Mouse (Mus musculus): ENCODE results near the gene Gm21762.
"Not testable (repeated sequence)": the region's sequence is repeated elsewhere in the genome, so short reads cannot be mapped to it uniquely, and the experiment has no call there.

Gene Gm21762

GRCm38 (mm10) chr13:120215847-120216246 is at the start of gene Gm21762:
Gene Gm21762, minus strand, starts transcription at chr13:120215947.
- not testable (repeated sequence) for DNase-seq (ENCODE audit: low spot score)

GRCm38 (mm10) chr13:120262870-120263269 is 47.1 kb upstream of the Gm21762 start, which contains the start of gene AF067061:
Gene AF067061, plus strand, starts transcription at chr13:120263114.
- DNase-seq (ENCODE audit: low spot score), result not testable (repeated sequence)

GRCm38 (mm10) chr13:120259718-120260117 is 44.0 kb upstream of the Gm21762 start:
- not testable (repeated sequence) for DNase-seq (ENCODE audit: low spot score)

GRCm38 (mm10) chr13:120258817-120259658 is 43.3 kb upstream of the Gm21762 start:
- DNase-seq (ENCODE audit: low spot score), result not testable (repeated sequence)

GRCm38 (mm10) chr13:120251208-120251924 is 35.6 kb upstream of the Gm21762 start:
- DNase-seq (ENCODE audit: low spot score), result not testable (repeated sequence)

GRCm38 (mm10) chr13:120238811-120239210 is 23.1 kb upstream of the Gm21762 start, which contains the start of gene Gm21731:
Gene Gm21731, plus strand, starts transcription at chr13:120239111.
- not testable (repeated sequence) for DNase-seq (ENCODE audit: low spot score)

- not testable (repeated sequence) for DNase-seq (ENCODE audit: low spot score)
These were observed 16.8 kb upstream of the Gm21762 start for GRCm38 (mm10) chr13:120232447-120233049.

- not testable (repeated sequence) for DNase-seq (ENCODE audit: low spot score)
These were observed 16.1 kb upstream of the Gm21762 start for GRCm38 (mm10) chr13:120231798-120232197.

- not testable (repeated sequence) for DNase-seq (ENCODE audit: low spot score)
These were observed 7.4 kb upstream of the Gm21762 start for GRCm38 (mm10) chr13:120223012-120223659.

GRCm38 (mm10) chr13:120220922-120221321 is 5.2 kb upstream of the Gm21762 start:
- DNase-seq (ENCODE audit: low spot score), result not testable (repeated sequence)

- not testable (repeated sequence) for DNase-seq (ENCODE audit: low spot score)
These were observed 19.4 kb downstream of the Gm21762 start for GRCm38 (mm10) chr13:120196189-120196821.

GRCm38 (mm10) chr13:120172133-120172532 is 43.6 kb downstream of the Gm21762 start, which contains the start of gene Gm21818:
Gene Gm21818, plus strand, starts transcription at chr13:120172433.
- not testable (repeated sequence) for DNase-seq (ENCODE audit: low spot score)

GRCm38 (mm10) chr13:120168301-120168700 is 47.4 kb downstream of the Gm21762 start:
- DNase-seq (ENCODE audit: low spot score), result not testable (repeated sequence)
